ENCODE assay signal across 10 mouse cellular contexts in genomic region chr5:30014580-30014979, GRCm38 (mm10). TPM values are rescaled to one million over a fixed set of nuclear protein-coding genes. Genes with fewer than 3 reads are reported as not detected.
A peak's percentile ranks its signal among the peaks of the same experiment; 100 is the strongest.
DNase-seq lines count a peak whose midpoint lies in the region; ATAC-seq and TF ChIP-seq lines count a peak whose summit lies in the region.
"Had no signal": no experiment of that assay in that cellular context is flagged by ENCODE, and none has a peak within 500 bp of the region (broad histone marks: within the 10 kb centered on the region; RNA-seq: fewer than 3 reads in every experiment).

No protein-coding gene starts in this region.

- no peaks in the 10 kb centered on the region for H3K36me3 ChIP-seq in hindbrain, embryonic 14.5 days (replicated peaks; ENCODE audit: control insufficient read depth, insufficient read depth)
- no peaks in the 10 kb centered on the region for H3K36me3 ChIP-seq in hindbrain, embryonic 13.5 days
- H3K36me3 ChIP-seq in spleen, adult 2 months (ENCODE audit: control insufficient read depth, insufficient read depth, low read length), result no peaks in the 10 kb centered on the region
- H3K36me3 ChIP-seq in forebrain, embryonic 16.5 days (ENCODE audit: control insufficient read depth, insufficient read depth), result no peaks in the 10 kb centered on the region
- H3K36me3 ChIP-seq: embryonic facial prominence, embryonic 12.5 days had no signal

- no peak overlapping the region for H3K4me3 ChIP-seq in hindbrain, embryonic 14.5 days (replicated peaks; ENCODE audit: low read length)
- H3K4me3 ChIP-seq in hindbrain, embryonic 13.5 days, result no peak overlapping the region
- no peak overlapping the region for H3K4me3 ChIP-seq in spleen, adult 2 months (ENCODE audit: extremely low read depth, insufficient read depth, insufficient read length)
- no peak overlapping the region for H3K4me3 ChIP-seq in forebrain, embryonic 16.5 days (replicated peaks; ENCODE audit: low read length)
- H3K4me3 ChIP-seq: embryonic facial prominence, embryonic 12.5 days had no signal

- peak; percentile 46 for DNase-seq in hindbrain, embryonic 14.5 days (ENCODE audit: low spot score)
- DNase-seq in spleen, adult 2 months (ENCODE audit: low read depth in 1 of 2, low spot score in 2 of 2), result peak; percentile 11 to 16
- DNase-seq in spleen, postnatal 4 days (ENCODE audit: low spot score in 2 of 2), result no peak
- DNase-seq in c-Kit-positive CD71-positive TER-119-positive erythroid progenitor cells, embryonic 14.5 days (ENCODE audit: low spot score), result peak; percentile 17
- DNase-seq in naive thymus-derived CD4-positive, alpha-beta T cell, adult 2 months (ENCODE audit: low read depth), result peak; percentile 14
- DNase-seq in gastrocnemius, postnatal 10 days, result no peak

- no peak for TF ChIP-seq CTCF in spleen, adult 2 months (IDR thresholded peaks at IDR 0.05; ENCODE audit: extremely low read depth, insufficient read depth, insufficient read length, insufficient replicate concordance)

- H3K9ac ChIP-seq in hindbrain, embryonic 14.5 days, result no peak overlapping the region
- no peak overlapping the region for H3K9ac ChIP-seq in hindbrain, embryonic 13.5 days
- H3K9ac ChIP-seq in forebrain, embryonic 16.5 days (replicated peaks; ENCODE audit: low read depth, low read length), result no peak overlapping the region
- H3K9ac ChIP-seq: embryonic facial prominence, embryonic 12.5 days had no signal

- H3K4me1 ChIP-seq in hindbrain, embryonic 14.5 days (replicated peaks; ENCODE audit: control insufficient read depth, insufficient read depth, low read length), result no peaks in the 10 kb centered on the region
- H3K4me1 ChIP-seq in hindbrain, embryonic 13.5 days (replicated peaks), result no peaks in the 10 kb centered on the region
- H3K4me1 ChIP-seq in spleen, adult 2 months (ENCODE audit: control insufficient read depth, insufficient read depth, insufficient read length), result no peaks in the 10 kb centered on the region
- peaks cover 9% of the 10 kb centered on the region for H3K4me1 ChIP-seq in forebrain, embryonic 16.5 days (replicated peaks; ENCODE audit: control insufficient read depth, insufficient read depth, low read length)
- H3K4me1 ChIP-seq: embryonic facial prominence, embryonic 12.5 days had no signal

- no peak overlapping the region for H3K4me2 ChIP-seq in hindbrain, embryonic 14.5 days (replicated peaks)
- no peak overlapping the region for H3K4me2 ChIP-seq in hindbrain, embryonic 13.5 days
- no peak overlapping the region for H3K4me2 ChIP-seq in forebrain, embryonic 16.5 days (ENCODE audit: low read length)
- H3K4me2 ChIP-seq: embryonic facial prominence, embryonic 12.5 days had no signal

- 58% methylated on average over 2 of the region's 2 CpGs for WGBS in hindbrain, embryonic 14.5 days
- WGBS in hindbrain, embryonic 13.5 days, result 69% methylated on average over 2 of the region's 2 CpGs
- 37% methylated on average over 2 of the region's 2 CpGs for WGBS in spleen, adult 2 months
- WGBS in forebrain, embryonic 16.5 days, result 56% methylated on average over 2 of the region's 2 CpGs

- H3K9me3 ChIP-seq in hindbrain, embryonic 14.5 days (ENCODE audit: control insufficient read depth, low read length), result no peaks in the 10 kb centered on the region
- H3K9me3 ChIP-seq in hindbrain, embryonic 13.5 days, result no peaks in the 10 kb centered on the region
- no peaks in the 10 kb centered on the region for H3K9me3 ChIP-seq in forebrain, embryonic 16.5 days (ENCODE audit: control insufficient read depth, low read length)
- H3K9me3 ChIP-seq: embryonic facial prominence, embryonic 12.5 days had no signal

- no peak overlapping the region for H3K27ac ChIP-seq in hindbrain, embryonic 14.5 days
- H3K27ac ChIP-seq in hindbrain, embryonic 13.5 days, result no peak overlapping the region
- H3K27ac ChIP-seq in spleen, adult 2 months (ENCODE audit: insufficient read depth, low read length), result no peak overlapping the region
- H3K27ac ChIP-seq in forebrain, embryonic 16.5 days (ENCODE audit: low read length), result no peak overlapping the region
- H3K27ac ChIP-seq: embryonic facial prominence, embryonic 12.5 days had no signal

- H3K27me3 ChIP-seq in hindbrain, embryonic 14.5 days (ENCODE audit: control insufficient read depth, insufficient read depth, low read length), result no peaks in the 10 kb centered on the region
- no peaks in the 10 kb centered on the region for H3K27me3 ChIP-seq in hindbrain, embryonic 13.5 days
- no peaks in the 10 kb centered on the region for H3K27me3 ChIP-seq in spleen, adult 2 months (ENCODE audit: control insufficient read depth, insufficient read depth, low read length)
- no peaks in the 10 kb centered on the region for H3K27me3 ChIP-seq in forebrain, embryonic 16.5 days (replicated peaks; ENCODE audit: control insufficient read depth, insufficient read depth, low read length)
- H3K27me3 ChIP-seq: embryonic facial prominence, embryonic 12.5 days had no signal

- no peak for TF ChIP-seq POLR2A in spleen, adult 2 months (IDR thresholded peaks at IDR 0.05; ENCODE audit: low read depth, low read length)

- ATAC-seq in hindbrain, embryonic 14.5 days (ENCODE audit: low FRiP score), result no peak
- no peak for ATAC-seq in hindbrain, embryonic 13.5 days (ENCODE audit: low FRiP score)
- no peak for ATAC-seq in forebrain, embryonic 16.5 days

RNA-seq across cellular contexts. Expression of gene Il6, which starts 1.7 kb away (rescaled TPM):
- polyA plus RNA-seq in hindbrain, embryonic 14.5 days (2014; fragmentation: Nextera tagmentation; extraction: Ambion mirVana), result 0.20 TPM in 1 of 2 replicates, not detected in the other
- polyA plus RNA-seq in hindbrain, embryonic 13.5 days (2015; fragmentation: Nextera tagmentation; extraction: Ambion mirVana), result not detected in 2 replicates
- not detected in 2 replicates for polyA plus RNA-seq in spleen, adult 2 months (2012; rRNA removed)
- under 1 TPM in 1 of 2 experiments, not detected in 1; 0.27 TPM for total RNA-seq in gastrocnemius, postnatal 10 days (2021)
- polyA plus RNA-seq in forebrain, embryonic 16.5 days (2015; fragmentation: Nextera tagmentation; extraction: Ambion mirVana), result 0.23 TPM in 1 of 2 replicates, not detected in the other
- total RNA-seq: left cerebral cortex, postnatal 25 days had no signal
- polyA plus RNA-seq: embryonic facial prominence, embryonic 12.5 days had no signal

RNA-seq across cellular contexts. Expression of gene Tyms, which starts 58.8 kb away (rescaled TPM):
- polyA plus RNA-seq in hindbrain, embryonic 14.5 days (2014; fragmentation: Nextera tagmentation; extraction: Ambion mirVana), result 45.1 and 46.9 TPM in 2 replicates
- 67.9 and 68.8 TPM in 2 replicates for polyA plus RNA-seq in hindbrain, embryonic 13.5 days (2015; fragmentation: Nextera tagmentation; extraction: Ambion mirVana)
- polyA plus RNA-seq in spleen, adult 2 months (2012; rRNA removed), result 23.9 and 30.0 TPM in 2 replicates
- total RNA-seq in gastrocnemius, postnatal 10 days (2021), result 10 to 100 TPM; 14.8 to 19.3 TPM
- polyA plus RNA-seq in forebrain, embryonic 16.5 days (2015; fragmentation: Nextera tagmentation; extraction: Ambion mirVana), result 84.3 and 95.4 TPM in 2 replicates

Comparison
In these comparisons a context has a peak if more than half of its experiments do, and no peak if none do; other contexts are left out.
1. DNase-seq: peak in hindbrain, embryonic 14.5 days (single experiment), spleen, adult 2 months (2 of 2), c-Kit-positive CD71-positive TER-119-positive erythroid progenitor cells, embryonic 14.5 days (single experiment) and naive thymus-derived CD4-positive, alpha-beta T cell, adult 2 months (single experiment); none in spleen, postnatal 4 days (0 of 2) and gastrocnemius, postnatal 10 days (single experiment).